Mouse (Mus musculus): ENCODE results near the gene Ddit4.

The Ddit4 gene

DNA sequence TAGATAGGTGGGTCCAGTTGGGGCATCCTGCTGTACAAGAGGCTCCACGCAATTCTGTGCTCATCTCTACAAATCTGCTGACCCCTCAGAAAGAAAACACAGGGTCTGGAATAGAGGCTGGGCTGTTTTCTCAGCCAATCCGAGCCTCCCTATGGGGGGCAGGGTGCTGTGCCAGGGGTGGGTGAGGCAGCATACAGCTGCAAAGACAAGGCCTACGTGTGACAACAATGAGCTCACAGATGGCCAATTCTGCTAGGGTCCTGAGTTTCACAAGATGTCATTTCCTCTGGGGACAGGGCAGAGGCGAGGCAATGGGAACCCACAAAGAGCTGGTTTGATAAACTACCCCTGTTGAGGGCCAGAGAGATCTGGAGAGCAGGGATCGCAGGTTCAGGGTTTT is 6.8 kb upstream of the Ddit4 start:
- TF ChIP-seq GATA4 (IDR thresholded peaks at IDR 0.05; ENCODE audit: insufficient replicate concordance, low read length) = no peak

DNA sequence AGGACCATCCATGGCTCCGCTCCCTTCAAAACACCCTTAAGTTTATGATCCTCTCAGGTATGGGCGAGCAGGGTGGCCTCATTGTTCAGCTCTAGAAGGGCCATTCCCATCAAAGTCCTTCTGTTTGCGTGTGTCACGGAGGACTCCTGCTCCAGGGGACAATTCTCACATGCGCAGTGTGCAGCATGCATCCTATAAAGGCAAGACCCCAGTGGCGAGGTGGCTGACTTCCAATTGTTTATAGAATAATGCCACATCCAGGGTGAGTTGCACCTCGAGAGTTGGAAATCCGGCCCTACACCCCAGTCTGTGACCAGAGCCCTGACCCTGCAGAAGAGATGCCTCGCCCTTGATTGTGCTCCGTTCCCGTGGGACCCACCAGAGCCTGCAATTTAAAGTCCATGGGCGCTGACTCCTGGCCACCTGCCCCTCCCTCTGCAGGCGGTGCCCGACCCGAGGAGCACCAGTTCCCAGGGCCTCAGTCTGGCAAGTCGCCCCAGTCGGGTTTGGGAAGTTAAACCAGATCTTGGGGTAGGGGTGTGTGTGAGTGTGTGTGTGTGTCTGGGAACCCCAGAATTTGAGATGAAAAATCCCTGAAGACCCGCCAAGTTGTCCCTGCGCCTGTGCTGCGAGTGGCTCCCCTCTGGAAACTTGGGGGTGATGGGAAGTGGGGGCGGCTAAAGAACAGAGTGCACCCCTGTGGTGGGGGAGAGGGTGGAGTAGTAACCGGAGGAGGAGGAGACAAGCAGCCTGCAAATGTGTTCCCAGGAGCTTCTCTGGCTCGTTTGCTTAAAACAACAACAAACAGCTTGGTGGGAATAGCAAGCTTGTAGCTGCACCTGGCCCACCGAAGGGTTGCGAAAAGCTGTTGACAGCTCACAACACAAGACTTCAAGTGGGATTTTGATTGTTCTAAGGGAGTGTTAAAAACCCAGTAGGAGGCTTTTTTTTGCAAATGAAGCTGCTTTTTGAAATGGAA is 5.8 kb upstream of the Ddit4 start:
- no peak for TF ChIP-seq GATA4 (IDR thresholded peaks at IDR 0.05; ENCODE audit: insufficient replicate concordance, low read length)

DNA sequence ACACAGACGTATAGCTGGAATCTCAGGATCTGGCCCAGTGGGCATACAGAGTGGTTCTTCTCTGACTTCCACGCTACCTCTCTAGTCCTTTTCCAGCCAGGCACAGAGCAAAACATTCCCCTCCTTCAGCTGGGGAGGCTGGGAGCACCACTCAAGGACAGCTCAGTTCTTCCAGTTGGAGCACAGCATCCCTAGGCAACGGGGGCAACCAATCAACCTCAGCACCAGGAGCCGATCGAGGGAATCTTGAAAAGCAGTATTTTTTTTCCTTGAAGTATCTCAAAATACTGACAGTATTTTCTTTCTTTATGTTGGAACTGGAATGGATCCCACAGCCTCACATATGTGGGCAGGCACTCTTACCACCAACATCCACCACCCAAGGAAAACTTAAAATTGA is 5.0 kb upstream of the Ddit4 start:
- TF ChIP-seq GATA4 (IDR thresholded peaks at IDR 0.05; ENCODE audit: insufficient replicate concordance, low read length) = no peak

DNA sequence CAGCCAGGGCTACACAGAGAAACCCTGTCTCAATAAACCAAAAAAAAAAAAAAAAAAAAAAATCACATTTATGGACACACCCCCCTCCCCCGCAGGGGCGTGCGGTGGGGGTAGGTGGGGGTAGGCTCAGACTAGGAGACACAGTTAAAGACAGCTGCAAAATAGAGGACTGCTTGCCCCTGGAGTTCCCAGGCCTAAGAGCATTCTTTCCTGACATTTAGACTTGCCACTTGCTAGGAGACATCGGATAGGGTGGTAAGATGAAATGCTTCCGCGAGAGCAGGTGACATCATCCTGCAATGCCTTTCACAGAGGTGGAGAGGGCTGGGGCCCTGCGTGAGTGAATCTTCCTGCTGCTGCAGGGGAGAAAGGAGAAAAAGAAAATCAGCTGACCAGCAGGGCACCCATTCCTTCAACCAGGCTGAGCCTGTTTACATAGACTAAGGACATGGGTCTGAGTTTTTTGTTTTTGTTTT is 2.0 kb upstream of the Ddit4 start:
- no peak for TF ChIP-seq GATA4 (IDR thresholded peaks at IDR 0.05; ENCODE audit: insufficient replicate concordance, low read length)

DNA sequence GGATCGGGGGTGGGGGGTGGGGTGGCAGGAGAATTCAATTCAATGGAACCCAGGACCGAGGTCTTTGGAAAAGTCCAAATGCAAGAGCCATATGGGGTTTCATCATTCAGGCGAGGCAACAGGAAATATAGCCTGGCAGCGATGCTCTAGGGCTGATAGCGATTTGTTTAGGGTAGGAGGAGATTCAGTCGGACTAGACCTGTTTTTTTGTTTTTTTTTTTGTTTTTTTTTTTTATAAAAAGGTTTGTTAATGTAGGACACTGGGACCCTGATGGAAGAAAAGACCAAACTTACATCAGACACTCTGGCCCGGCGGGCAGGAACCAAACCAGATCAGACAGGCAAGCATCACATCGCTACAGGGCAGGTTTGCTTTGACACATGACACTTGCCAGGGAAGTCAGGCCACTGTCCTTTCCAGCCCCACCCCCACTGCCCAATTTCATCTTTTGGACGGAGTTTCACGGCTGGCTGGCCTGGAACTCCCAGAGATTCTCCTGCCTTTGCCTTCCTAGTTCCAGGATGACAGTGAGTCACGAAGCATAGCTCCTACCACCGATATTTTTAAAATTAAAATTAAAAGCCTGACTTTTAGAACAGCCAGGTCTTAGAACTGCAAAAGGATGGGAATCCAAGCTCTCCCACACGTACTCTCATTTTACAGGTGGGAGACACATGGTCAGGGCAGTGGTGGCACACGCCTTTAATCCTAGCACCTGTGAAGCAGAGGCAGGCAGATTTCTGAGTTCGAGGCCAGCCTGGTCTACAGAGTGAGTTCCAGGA is 1.3 kb upstream of the Ddit4 start:
- no peak for TF ChIP-seq GATA4 (IDR thresholded peaks at IDR 0.05; ENCODE audit: insufficient replicate concordance, low read length)

DNA sequence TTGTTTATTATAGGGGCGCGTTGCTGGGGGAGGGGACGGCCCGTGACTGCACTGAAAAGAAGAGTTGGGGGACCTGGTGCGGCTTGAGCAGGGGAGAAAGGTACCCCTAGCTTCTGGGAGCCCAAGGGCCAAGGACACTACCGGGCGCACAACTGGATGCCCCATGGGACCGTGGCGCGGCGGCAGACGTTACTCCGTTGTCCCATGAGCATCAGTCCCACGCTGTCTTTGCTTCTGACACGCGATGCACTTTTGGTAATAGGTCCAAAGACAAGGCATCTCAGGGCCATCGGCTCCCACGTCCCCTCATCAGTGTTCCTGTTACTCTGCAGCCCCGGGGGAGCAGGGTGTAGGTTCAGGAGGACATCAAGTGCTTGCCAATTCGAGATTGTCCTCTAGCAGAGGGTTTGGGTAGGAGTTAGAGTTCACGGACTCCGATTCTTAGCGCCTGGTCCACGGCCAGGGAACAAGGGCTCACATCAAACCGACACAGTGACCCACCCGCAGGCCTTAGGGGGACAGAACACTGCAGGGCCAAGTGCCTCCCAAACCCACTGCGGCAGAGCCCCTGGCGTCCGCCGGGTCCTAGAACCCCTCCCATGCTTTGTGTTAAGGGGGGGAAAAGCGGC is 632 bp upstream of the Ddit4 start:
- TF ChIP-seq GATA4 (IDR thresholded peaks at IDR 0.05; ENCODE audit: insufficient replicate concordance, low read length) = no peak

DNA sequence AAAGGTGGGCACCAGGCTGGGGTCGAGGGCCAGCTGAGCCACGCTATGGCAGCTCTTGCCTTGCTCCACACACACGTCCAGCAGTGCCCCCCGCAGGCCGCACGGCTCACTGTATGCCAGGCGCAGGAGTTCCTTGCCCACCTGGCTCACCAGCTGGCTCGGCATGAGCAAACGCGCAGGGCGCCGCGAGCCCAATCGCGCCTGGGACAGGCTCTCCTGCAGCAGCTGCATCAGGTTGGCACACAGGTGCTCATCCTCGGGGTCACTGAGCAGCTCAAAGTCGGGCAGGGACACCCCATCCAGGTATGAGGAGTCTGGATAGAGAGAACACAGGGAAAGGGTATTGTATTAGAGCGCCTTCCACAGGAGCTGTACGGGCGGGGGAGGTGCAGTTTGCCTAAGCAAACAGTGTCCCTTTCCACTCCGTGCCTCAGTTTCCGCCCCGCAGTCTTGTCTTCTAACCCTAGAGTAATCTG is 880 bp downstream of the Ddit4 start:
- no peak for TF ChIP-seq GATA4 (IDR thresholded peaks at IDR 0.05; ENCODE audit: insufficient replicate concordance, low read length)

DNA sequence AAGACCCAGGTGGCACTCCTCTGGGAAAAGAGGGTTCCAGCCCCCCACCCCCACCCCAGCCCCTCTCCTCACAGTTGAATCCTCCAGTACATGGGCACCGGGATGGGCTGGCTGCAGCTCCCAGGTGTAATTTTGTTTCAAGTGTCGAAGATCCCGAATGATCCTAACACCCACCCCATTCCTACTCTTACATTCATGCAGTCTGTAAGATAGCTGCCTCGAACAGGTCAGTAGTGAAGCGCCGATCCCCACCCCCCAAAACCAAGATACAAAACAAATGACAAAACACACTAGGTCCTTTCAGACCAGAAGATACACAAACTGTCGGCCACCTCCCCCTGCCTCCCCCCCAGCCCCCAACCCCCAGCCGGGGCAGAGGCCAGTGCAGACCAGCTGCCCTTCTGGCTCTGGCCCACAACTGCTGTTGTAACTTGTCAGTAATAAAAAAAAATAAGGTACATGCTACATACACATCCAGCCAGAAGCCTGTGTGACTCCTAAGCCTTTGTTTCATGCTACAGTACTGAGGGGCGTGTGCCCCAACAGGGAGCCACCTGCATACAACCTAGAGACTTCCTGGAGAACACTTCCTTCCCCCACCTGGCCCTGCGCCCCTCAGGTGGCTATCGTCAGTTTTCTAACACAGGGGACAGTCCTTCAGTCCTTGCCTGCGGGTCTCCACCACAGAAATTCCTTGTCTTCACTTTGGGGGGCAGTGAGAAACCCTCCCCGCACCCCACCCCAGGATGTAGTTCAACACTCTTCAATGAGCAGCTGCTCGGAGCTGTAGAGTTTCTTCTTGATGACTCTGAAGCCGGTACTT is 1.6 kb downstream of the Ddit4 start:
- TF ChIP-seq GATA4 (IDR thresholded peaks at IDR 0.05; ENCODE audit: insufficient replicate concordance, low read length) = no peak

DNA sequence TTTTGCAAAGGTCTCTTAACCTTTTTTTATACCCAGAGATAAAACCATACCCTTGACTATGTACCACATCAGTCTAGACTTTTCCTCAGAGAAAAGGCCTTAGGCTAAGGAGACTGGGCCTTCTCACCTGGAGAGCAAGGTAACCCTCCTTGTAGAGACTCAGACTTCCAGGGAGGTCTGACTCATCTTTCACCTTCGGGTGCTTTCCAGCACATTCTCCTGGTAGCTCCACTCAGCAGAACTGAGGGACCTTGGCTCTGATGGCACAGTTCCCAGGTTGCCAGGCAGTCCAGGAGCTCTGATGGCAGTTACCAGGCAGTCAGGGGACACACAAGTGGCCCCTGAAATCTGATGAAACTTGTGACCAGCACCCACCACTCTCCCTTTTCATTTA is 2.4 kb downstream of the Ddit4 start:
- no peak for TF ChIP-seq GATA4 (IDR thresholded peaks at IDR 0.05; ENCODE audit: insufficient replicate concordance, low read length)

DNA sequence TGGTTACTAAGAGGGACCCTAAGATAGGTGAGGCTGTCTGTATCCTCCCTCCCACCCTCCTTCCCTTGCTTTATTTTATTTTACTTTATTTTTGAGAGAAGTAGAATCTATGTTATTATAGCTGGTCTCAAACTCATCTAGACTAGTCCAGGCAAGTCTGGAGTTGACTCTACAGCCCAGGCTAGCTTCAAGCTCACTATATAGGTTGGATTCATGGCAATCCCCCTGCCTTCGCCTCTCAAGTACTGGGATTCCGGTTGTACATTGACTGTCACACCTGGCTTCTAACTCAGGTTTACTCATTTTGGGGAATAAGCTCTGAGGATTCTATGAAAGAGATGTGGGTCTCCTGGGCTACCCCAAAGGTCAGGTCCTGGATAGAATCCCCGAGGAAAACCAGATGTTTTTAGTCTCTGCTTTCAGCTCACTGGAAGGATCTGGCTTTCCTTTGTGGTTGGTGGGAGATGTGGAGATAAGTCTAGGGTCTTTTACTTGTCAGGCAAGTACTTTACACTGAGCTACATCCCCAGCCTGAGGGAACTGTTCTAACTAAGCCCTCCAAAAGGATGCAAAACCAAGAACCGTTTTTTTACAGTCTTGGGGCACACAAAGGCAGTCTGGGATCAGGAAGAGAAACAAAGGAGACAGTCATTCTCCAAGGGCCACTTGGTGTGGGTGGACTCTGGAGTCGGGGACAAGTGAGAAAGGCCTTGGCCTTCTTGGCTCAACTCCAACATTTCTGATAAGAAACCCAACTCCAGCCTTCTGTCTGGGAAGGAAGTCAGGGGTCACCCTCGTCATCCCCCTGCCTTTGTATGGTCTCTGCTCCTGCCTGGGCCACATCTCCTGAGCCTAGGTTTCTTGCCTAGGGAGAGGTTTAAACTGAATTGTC is 3.0 kb downstream of the Ddit4 start:
- no peak for TF ChIP-seq GATA4 (IDR thresholded peaks at IDR 0.05; ENCODE audit: insufficient replicate concordance, low read length)

DNA sequence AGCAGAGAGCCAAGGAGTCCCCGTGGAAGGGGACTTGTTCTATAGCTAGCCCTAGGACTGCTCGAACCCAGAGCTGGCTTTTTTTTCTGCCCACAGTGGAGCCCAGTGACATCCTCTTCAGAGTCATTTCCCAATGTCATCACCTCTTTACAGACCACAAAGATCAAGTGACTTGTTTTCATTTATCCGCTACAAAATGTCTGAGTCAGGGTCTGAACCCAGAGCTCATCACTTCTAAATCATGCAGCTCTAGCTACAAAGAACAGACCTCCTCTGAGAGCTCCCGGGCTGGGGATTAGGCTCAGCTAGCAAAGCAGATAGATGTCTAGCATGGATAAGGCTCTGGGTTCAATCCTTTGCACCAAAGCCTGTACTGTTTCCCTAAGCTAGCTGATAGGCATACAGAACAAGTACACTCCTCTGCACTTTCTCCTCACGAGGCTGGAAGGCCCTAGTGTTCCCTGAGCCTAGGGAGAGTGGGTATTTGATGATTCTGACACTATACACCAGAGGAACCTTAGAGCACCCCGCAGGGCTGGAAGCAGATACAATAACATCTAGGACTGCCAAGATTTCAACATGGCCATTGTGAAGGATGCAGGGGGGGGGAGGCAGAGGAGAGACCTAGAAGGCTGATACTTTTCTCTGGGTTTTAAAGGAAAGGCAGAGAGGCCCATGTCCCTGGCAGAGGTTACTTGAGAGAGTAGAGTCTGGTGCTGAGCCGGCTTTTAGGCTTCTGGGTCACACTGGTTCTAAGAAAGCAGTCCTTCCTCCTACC is 4.1 kb downstream of the Ddit4 start:
- TF ChIP-seq GATA4 (IDR thresholded peaks at IDR 0.05; ENCODE audit: insufficient replicate concordance, low read length) = no peak

DNA sequence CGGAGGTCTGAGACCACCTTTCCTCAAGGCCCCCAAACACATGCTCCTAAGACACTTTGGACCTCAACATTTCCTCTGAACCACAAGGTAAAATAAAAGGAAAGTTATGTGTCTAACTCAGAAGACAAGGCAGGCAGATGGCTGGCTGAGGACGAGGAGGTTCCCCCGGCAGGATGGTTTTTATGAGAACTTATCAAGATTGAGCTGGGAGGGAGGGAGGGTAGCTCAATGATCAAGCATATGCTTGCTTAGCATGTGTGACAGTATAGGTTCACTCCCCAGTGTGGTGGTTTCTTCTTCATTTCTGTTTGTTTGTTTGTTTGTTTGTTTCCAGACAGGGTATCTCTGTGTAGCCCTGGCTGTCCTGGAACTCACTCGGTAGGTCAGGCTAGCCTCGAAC is 5.3 kb downstream of the Ddit4 start:
- TF ChIP-seq GATA4 (IDR thresholded peaks at IDR 0.05; ENCODE audit: insufficient replicate concordance, low read length) = no peak

DNA sequence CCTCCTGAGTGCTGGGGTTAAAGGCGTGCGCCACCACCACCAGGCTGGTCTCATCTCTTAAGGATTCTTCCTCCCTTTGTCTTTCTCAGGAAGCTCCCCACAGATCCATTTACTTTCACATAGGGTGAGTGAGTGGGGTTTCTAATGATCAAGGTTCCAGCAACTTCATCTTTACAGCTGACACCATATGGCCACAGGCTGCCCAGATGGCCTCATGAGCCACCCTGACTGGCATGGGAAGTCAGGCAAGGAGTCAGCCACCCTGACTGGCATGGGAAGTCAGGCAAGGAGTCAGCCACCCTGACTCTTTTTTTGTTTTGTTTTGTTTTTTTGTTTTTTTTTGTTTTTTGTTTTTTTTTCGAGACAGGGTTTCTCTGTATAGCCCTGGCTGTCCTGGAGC is 6.2 kb downstream of the Ddit4 start:
- no peak for TF ChIP-seq GATA4 (IDR thresholded peaks at IDR 0.05; ENCODE audit: insufficient replicate concordance, low read length)

Data from liver, adult (tissue).